Mouse (Mus musculus): ENCODE results near the gene Srsf9. TPM values are rescaled to one million over a fixed set of nuclear protein-coding genes. Genes with fewer than 3 reads are reported as not detected.

Srsf9 gene
- polyA plus RNA-seq, 1 experiment from 2014 or later = 320 TPM

- peak; percentile 92 for ATAC-seq (ENCODE audit: low FRiP score, low TSS enrichment)
- peaks cover 40% of the 10 kb centered on the region for H3K36me3 ChIP-seq (ENCODE audit: control insufficient read depth, insufficient read depth, low read length)
- under 1% methylated on average over 62 of the region's 62 CpGs for WGBS
Observed at GRCm38 (mm10) chr5:115340577-115341313, 13.8 kb downstream of the Srsf9 start, which contains the start of the genes Gatc and Triap1. Gatc (minus strand) TSS chr5:115341178. Triap1 (plus strand) TSS chr5:115341225.

GRCm38 (mm10) chr5:115341314-115342165, 14.6 kb downstream of the Srsf9 start:
- H3K4me2 ChIP-seq (replicated peaks; ENCODE audit: low read depth, low read length) = peak overlapping the region; percentile 66
- peaks cover 13% of the 10 kb centered on the region for H3K4me1 ChIP-seq (ENCODE audit: control insufficient read depth, insufficient read depth, low read length)
- H3K36me3 ChIP-seq (ENCODE audit: control insufficient read depth, insufficient read depth, low read length) = peaks cover 42% of the 10 kb centered on the region
- no peaks in the 10 kb centered on the region for H3K27me3 ChIP-seq (ENCODE audit: control insufficient read depth, insufficient read depth, low read length)
- whole genome bisulfite sequencing = 12% methylated on average over 36 of the region's 36 CpGs
- H3K9ac ChIP-seq (ENCODE audit: low read depth, low read length) = peak overlapping the region; percentile 70
- no peaks in the 10 kb centered on the region for H3K9me3 ChIP-seq (ENCODE audit: control insufficient read depth, low read length)
- ATAC-seq (ENCODE audit: low FRiP score, low TSS enrichment) = peak; percentile 5; the same call in 1 of the 2 replicates
- H3K27ac ChIP-seq (ENCODE audit: low read depth, low read length) = peak overlapping the region; percentile 44; the same call in 1 of the 2 replicates
- peak overlapping the region; percentile 61 for H3K4me3 ChIP-seq (ENCODE audit: low read length)

More at GRCm38 (mm10) chr5:115340577-115341313, 13.8 kb downstream of the Srsf9 start, which contains the start of the genes Gatc and Triap1:
- H3K9me3 ChIP-seq (ENCODE audit: control insufficient read depth, low read length) = no peaks in the 10 kb centered on the region
- peak within 1 kb of the TSS; percentile 44; the same call in 1 of the 2 replicates for H3K27ac ChIP-seq (ENCODE audit: low read depth, low read length)
- no peaks in the 10 kb centered on the region for H3K27me3 ChIP-seq (ENCODE audit: control insufficient read depth, insufficient read depth, low read length)
- peaks cover 13% of the 10 kb centered on the region for H3K4me1 ChIP-seq (ENCODE audit: control insufficient read depth, insufficient read depth, low read length)
- peak within 1 kb of the TSS; percentile 61 for H3K4me3 ChIP-seq (ENCODE audit: low read length)
- H3K9ac ChIP-seq (ENCODE audit: low read depth, low read length) = peak within 1 kb of the TSS; percentile 70
- H3K4me2 ChIP-seq (replicated peaks; ENCODE audit: low read depth, low read length) = peak within 1 kb of the TSS; percentile 66

GRCm38 (mm10) chr5:115347564-115347963, 20.6 kb downstream of the Srsf9 start:
- ATAC-seq (ENCODE audit: low FRiP score, low TSS enrichment) = peak; percentile 58
- WGBS = 4% methylated on average over 5 of the region's 5 CpGs
- Histone ChIP-seq H3K27ac (ENCODE audit: low read depth, low read length) (no peak overlapping the region), H3K4me2 (replicated peaks; ENCODE audit: low read depth, low read length) (peak overlapping the region; percentile 91), H3K27me3 (ENCODE audit: control insufficient read depth, insufficient read depth, low read length) (no peaks in the 10 kb centered on the region), H3K36me3 (ENCODE audit: control insufficient read depth, insufficient read depth, low read length) (peaks cover 41% of the 10 kb centered on the region), H3K9ac (ENCODE audit: low read depth, low read length) (peak overlapping the region; percentile 79; the same call in 1 of the 2 replicates), H3K4me3 (ENCODE audit: low read length) (peak overlapping the region; percentile 92), H3K4me1 (ENCODE audit: control insufficient read depth, insufficient read depth, low read length) (peaks cover 6% of the 10 kb centered on the region; the same call in 1 of the 2 replicates), H3K9me3 (ENCODE audit: control insufficient read depth, low read length) (peaks cover 3% of the 10 kb centered on the region; the same call in 1 of the 2 replicates)

GRCm38 (mm10) chr5:115348546-115349224, 21.7 kb downstream of the Srsf9 start, which contains the start of gene Cox6a1:
Cox6a1 (minus strand) TSS chr5:115348981.
- peak within 1 kb of the TSS; percentile 92 for H3K4me3 ChIP-seq (ENCODE audit: low read length)
- H3K9me3 ChIP-seq (ENCODE audit: control insufficient read depth, low read length) = peaks cover 3% of the 10 kb centered on the region; the same call in 1 of the 2 replicates
- H3K4me2 ChIP-seq (replicated peaks; ENCODE audit: low read depth, low read length) = peak within 1 kb of the TSS; percentile 91
- WGBS = under 1% methylated on average over 52 of the region's 74 CpGs
- peaks cover 6% of the 10 kb centered on the region; the same call in 1 of the 2 replicates for H3K4me1 ChIP-seq (ENCODE audit: control insufficient read depth, insufficient read depth, low read length)
- peak; percentile 96 for ATAC-seq (ENCODE audit: low FRiP score, low TSS enrichment)
- H3K36me3 ChIP-seq (ENCODE audit: control insufficient read depth, insufficient read depth, low read length) = peaks cover 30% of the 10 kb centered on the region
- peak within 1 kb of the TSS; percentile 71 for H3K27ac ChIP-seq (ENCODE audit: low read depth, low read length)
- H3K27me3 ChIP-seq (ENCODE audit: control insufficient read depth, insufficient read depth, low read length) = no peaks in the 10 kb centered on the region
- H3K9ac ChIP-seq (ENCODE audit: low read depth, low read length) = peak within 1 kb of the TSS; percentile 79

DNA sequence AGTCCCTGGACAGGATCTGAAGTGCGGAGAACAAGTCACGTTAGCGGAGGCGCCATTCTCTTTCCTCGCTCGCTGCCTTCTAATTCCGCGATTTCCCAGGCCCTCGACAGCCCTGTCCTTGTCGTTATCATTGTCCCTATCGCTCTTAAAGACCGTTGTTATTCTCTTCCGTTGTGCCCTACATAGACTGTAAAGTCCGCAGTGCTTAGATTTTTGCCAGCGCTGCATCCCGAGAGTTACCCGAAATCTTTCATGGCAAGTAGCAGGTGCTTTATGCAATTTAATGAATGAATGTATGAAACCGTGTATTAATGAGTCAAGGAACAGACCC, 22.2 kb downstream of the Srsf9 start:
- H3K9me3 ChIP-seq (ENCODE audit: control insufficient read depth, low read length) = peaks cover 3% of the 10 kb centered on the region; the same call in 1 of the 2 replicates
- peak overlapping the region; percentile 92 for H3K4me3 ChIP-seq (ENCODE audit: low read length)
- WGBS = under 1% methylated on average over 18 of the region's 18 CpGs
- peaks cover 6% of the 10 kb centered on the region; the same call in 1 of the 2 replicates for H3K4me1 ChIP-seq (ENCODE audit: control insufficient read depth, insufficient read depth, low read length)
- H3K27ac ChIP-seq (ENCODE audit: low read depth, low read length) = peak overlapping the region; percentile 71
- no peaks in the 10 kb centered on the region for H3K27me3 ChIP-seq (ENCODE audit: control insufficient read depth, insufficient read depth, low read length)
- no peak; the same call in 1 of the 2 replicates for ATAC-seq (ENCODE audit: low FRiP score, low TSS enrichment)
- H3K9ac ChIP-seq (ENCODE audit: low read depth, low read length) = peak overlapping the region; percentile 79
- H3K4me2 ChIP-seq (replicated peaks; ENCODE audit: low read depth, low read length) = peak overlapping the region; percentile 80
- H3K36me3 ChIP-seq (ENCODE audit: control insufficient read depth, insufficient read depth, low read length) = peaks cover 25% of the 10 kb centered on the region

DNA sequence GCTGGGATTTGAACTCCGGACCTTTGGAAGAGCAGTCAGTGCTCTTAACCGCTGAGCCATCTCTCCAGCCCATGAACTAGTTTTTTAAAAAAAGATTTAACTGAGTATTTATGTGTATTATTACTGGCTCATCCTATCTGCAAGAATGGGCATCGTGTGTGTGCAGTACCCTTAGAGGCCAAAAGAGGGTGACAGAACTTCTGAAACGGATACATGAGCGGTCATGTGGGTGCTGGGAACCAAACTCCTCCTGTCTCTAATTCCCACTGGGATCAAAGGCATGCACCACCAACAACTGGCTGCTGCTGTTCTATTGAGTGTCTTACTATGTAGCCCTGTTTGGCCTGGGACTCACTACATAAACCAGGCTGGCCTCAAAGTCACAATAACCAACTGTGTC, 24.4 kb downstream of the Srsf9 start:
- Histone ChIP-seq H3K9me3 (ENCODE audit: control insufficient read depth, low read length) (peaks cover 3% of the 10 kb centered on the region; the same call in 1 of the 2 replicates), H3K27ac (ENCODE audit: low read depth, low read length) (no peak overlapping the region), H3K27me3 (ENCODE audit: control insufficient read depth, insufficient read depth, low read length) (no peaks in the 10 kb centered on the region), H3K9ac (ENCODE audit: low read depth, low read length) (no peak overlapping the region), H3K4me3 (ENCODE audit: low read length) (no peak overlapping the region), H3K4me2 (replicated peaks; ENCODE audit: low read depth, low read length) (no peak overlapping the region), H3K4me1 (ENCODE audit: control insufficient read depth, insufficient read depth, low read length) (peaks cover 6% of the 10 kb centered on the region; the same call in 1 of the 2 replicates), H3K36me3 (ENCODE audit: control insufficient read depth, insufficient read depth, low read length) (peaks cover 3% of the 10 kb centered on the region; the same call in 1 of the 2 replicates)
- no peak for ATAC-seq (ENCODE audit: low FRiP score, low TSS enrichment)
- WGBS = 80% methylated on average over 5 of the region's 5 CpGs

GRCm38 (mm10) chr5:115355070-115355469, 28.1 kb downstream of the Srsf9 start:
- H3K27me3 ChIP-seq (ENCODE audit: control insufficient read depth, insufficient read depth, low read length) = no peaks in the 10 kb centered on the region
- H3K9me3 ChIP-seq (ENCODE audit: control insufficient read depth, low read length) = peaks cover 3% of the 10 kb centered on the region; the same call in 1 of the 2 replicates
- WGBS = 44% methylated on average over 13 of the region's 13 CpGs
- H3K36me3 ChIP-seq (ENCODE audit: control insufficient read depth, insufficient read depth, low read length) = no peaks in the 10 kb centered on the region
- H3K4me1 ChIP-seq (ENCODE audit: control insufficient read depth, insufficient read depth, low read length) = no peaks in the 10 kb centered on the region
- H3K9ac ChIP-seq (ENCODE audit: low read depth, low read length) = no peak overlapping the region
- no peak overlapping the region for H3K4me3 ChIP-seq (ENCODE audit: low read length)
- ATAC-seq (ENCODE audit: low FRiP score, low TSS enrichment) = no peak
- no peak overlapping the region for H3K27ac ChIP-seq (ENCODE audit: low read depth, low read length)
- no peak overlapping the region for H3K4me2 ChIP-seq (replicated peaks; ENCODE audit: low read depth, low read length)

DNA sequence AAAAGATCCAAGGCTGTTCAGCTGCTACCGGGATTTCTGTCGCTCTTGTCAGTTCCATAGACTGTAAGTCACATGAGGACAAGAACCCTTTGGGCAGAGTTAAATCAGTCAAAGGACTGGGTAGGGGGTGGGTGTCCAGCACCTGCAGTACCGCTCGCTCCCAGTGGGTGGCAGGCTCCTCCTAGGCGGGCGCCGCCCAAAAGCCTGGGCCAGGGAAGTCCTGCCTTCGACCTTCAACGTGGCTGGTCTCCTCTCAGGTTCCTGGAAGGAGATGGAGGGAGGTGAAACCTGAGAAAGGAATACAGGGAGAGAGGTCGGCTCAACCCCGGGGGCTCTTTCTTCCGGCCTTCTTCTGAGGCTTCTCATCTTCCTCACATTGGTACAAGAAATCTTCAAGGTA, 31.9 kb downstream of the Srsf9 start:
- Histone ChIP-seq H3K9me3 (ENCODE audit: control insufficient read depth, low read length) (no peaks in the 10 kb centered on the region), H3K27ac (ENCODE audit: low read depth, low read length) (0 out of 2 replicates have a peak overlapping the region, but pooled peaks have one; percentile 11), H3K27me3 (ENCODE audit: control insufficient read depth, insufficient read depth, low read length) (no peaks in the 10 kb centered on the region), H3K4me2 (replicated peaks; ENCODE audit: low read depth, low read length) (no peak overlapping the region), H3K36me3 (ENCODE audit: control insufficient read depth, insufficient read depth, low read length) (no peaks in the 10 kb centered on the region), H3K4me3 (ENCODE audit: low read length) (no peak overlapping the region), H3K9ac (ENCODE audit: low read depth, low read length) (no peak overlapping the region), H3K4me1 (ENCODE audit: control insufficient read depth, insufficient read depth, low read length) (no peaks in the 10 kb centered on the region)
- peak; percentile 74 for ATAC-seq (ENCODE audit: low FRiP score, low TSS enrichment)
- WGBS = 3% methylated on average over 12 of the region's 12 CpGs

Measured in kidney, embryonic 14.5 days (tissue).